Mouse (Mus musculus) kidney, adult 2 months (tissue): ENCODE data around the gene Psen2. TPM values are rescaled to one million over a fixed set of nuclear protein-coding genes. Genes with fewer than 3 reads are reported as not detected.

ENCODE experiments used
- DNase-seq: peaks from one replicate; pipeline ENCODE4 v3.0.0; 2021
- H3K27ac ChIP-seq: fragments of 200-500 bp; 2 replicates; pipeline ENCODE4 v1.5.1; 2012; ENCODE audit warnings: low read depth, low read length, control low read depth, inconsistent platforms; ENCODE audit not compliant: insufficient read depth
- H3K27me3 ChIP-seq: fragments of 200-500 bp; replicated peaks from 2 replicates; pipeline ENCODE4 v1.6.1; 2012; ENCODE audit warnings: mild to moderate bottlenecking, moderate library complexity, low read length, inconsistent platforms; ENCODE audit not compliant: control insufficient read depth, insufficient read depth
- H3K36me3 ChIP-seq: fragments of 200-500 bp; 2 replicates; pipeline ENCODE4 v1.6.1; 2012; ENCODE audit warnings: mild to moderate bottlenecking, moderate library complexity, low read length, inconsistent platforms; ENCODE audit not compliant: control insufficient read depth, insufficient read depth
- H3K4me1 ChIP-seq: fragments of 200-500 bp; 2 replicates; pipeline ENCODE4 v1.6.1; 2011; ENCODE audit warnings: low read length; ENCODE audit not compliant: control insufficient read depth, insufficient read depth
- H3K4me3 ChIP-seq: fragments of 200-500 bp; 2 replicates; pipeline ENCODE4 v1.5.1; 2011; ENCODE audit warnings: mild to moderate bottlenecking, low read depth, low read length, control low read depth; ENCODE audit not compliant: insufficient read depth
- CTCF ChIP-seq: fragments of 200-500 bp; conservative IDR thresholded peaks from 2 replicates; pipeline ENCODE4 v1.5.1; 2011; ENCODE audit warnings: low read depth, mild to moderate bottlenecking, control low read depth, low read length, moderate library complexity, mixed read lengths; ENCODE audit not compliant: insufficient read depth, insufficient read length
- POLR2A ChIP-seq: fragments of 200-500 bp; IDR thresholded peaks from one replicate; pipeline ENCODE4 v1.6.1; 2011; ENCODE audit warnings: low read depth, low read length, control low read depth
- WGBS: fragments of 180-500 bp; shearing (Covaris S2); methylation state at CpG from one replicate; pipeline ENCODE4 v1.1.7; 2018; 5-methylcytosine and 5-hydroxymethylcytosine counted together
- polyA plus RNA-seq: library from polyadenylated mRNA; depleted of rRNA; stranded (reverse); fragments of >200 nt; gene quantifications from 2 replicates; pipeline ENCODE4 v1.2.3, GENCODE M21; 2012

Gene Psen2
- polyA plus RNA-seq, 1 experiment: 41.3 TPM

DNA sequence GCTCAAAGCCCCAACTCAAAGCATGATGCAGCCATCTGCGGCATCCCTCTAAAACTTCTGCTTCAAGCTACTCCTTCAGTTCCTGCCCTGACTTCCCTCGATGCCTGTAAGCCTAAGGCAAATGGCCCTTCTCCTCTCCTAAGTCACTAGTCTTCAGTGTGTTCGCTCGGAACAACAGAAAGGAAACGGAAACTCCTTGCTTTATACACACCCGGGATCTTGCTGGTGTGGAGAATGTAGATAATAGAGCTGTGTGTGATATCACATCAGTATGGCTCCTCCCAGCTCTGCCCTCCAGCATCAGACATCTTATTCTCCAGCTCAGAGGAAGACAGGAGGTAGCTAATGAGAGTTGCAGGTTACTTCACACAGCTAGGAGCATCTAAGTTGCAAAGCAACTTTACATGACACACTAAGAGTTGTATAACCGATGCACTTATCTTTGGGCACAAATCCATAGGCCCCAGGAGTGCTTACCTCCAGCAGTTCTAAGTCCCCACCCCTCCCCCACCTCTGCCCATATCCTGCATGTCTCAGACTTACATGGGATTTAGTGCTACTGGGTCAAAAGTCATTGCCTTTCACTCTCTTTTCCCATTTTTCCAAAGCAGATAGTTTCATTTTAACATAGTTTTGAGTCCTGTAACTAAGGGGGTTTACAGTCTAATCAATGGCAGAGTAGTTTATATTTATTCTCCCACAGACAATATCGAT, 1.2 kb downstream of the Psen2 start:
- TF ChIP-seq CTCF: no peak
- no peak for TF ChIP-seq POLR2A
- no peak for DNase-seq
- Histone ChIP-seq H3K36me3 (no peaks in the 10 kb centered on the region), H3K27me3 (no peaks in the 10 kb centered on the region), H3K27ac (no peak overlapping the region), H3K4me3 (no peak overlapping the region), H3K4me1 (peaks cover 4% of the 10 kb centered on the region; the same call in 1 of the 2 replicates)
- 80% methylated on average over 8 of the region's 8 CpGs for WGBS

DNA sequence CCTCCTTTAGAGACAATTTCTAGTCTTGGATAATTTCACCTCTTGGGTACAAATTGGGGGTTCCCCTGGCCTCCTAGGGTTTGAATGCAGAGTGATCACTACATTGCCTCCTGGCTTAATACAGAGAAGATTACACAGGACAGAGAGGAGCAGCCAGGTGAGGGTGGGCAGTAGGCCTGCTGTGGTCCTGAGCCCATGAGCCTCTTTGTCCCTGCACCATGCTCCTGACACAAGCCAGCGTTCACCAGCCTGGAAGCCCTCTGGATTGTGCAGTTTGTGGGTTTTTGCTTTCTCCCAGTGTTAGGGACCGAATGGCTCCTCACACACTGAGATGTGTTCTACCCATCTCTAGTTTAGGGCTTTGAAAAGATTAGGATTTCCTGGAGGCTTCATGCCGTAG, 1.8 kb downstream of the Psen2 start:
- H3K27me3 ChIP-seq: no peaks in the 10 kb centered on the region
- peaks cover 6% of the 10 kb centered on the region; the same call in 1 of the 2 replicates for H3K4me1 ChIP-seq
- H3K36me3 ChIP-seq: no peaks in the 10 kb centered on the region
- H3K4me3 ChIP-seq: no peak overlapping the region
- no peak overlapping the region for H3K27ac ChIP-seq
- DNase-seq: no peak
- TF ChIP-seq POLR2A: no peak
- no peak for TF ChIP-seq CTCF
- WGBS: 98% methylated on average over 3 of the region's 3 CpGs

DNA sequence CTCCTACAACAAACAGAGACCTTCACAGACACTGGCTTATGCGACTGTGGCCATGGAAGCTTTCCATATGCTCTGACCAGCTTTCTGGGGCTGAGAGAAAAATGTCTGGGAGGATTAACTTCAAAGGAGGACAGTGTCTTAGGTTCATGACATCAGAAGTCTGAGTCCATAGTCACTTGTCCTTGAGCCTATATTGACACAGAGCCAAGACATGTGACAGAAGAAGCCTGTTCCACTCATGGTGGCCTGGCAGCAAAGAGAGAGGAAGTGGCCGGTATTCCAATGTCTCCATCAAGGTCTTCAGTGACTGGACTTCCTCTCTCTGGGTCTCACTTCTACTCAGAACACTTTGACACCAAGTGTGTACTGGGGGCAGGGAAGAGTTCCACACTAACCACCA, 2.4 kb downstream of the Psen2 start:
- no peaks in the 10 kb centered on the region for H3K27me3 ChIP-seq
- WGBS: 75% methylated on average over 2 of the region's 2 CpGs
- TF ChIP-seq CTCF: no peak
- no peak for TF ChIP-seq POLR2A
- H3K36me3 ChIP-seq: no peaks in the 10 kb centered on the region
- H3K4me3 ChIP-seq: no peak overlapping the region
- H3K27ac ChIP-seq: no peak overlapping the region
- H3K4me1 ChIP-seq: peaks cover 6% of the 10 kb centered on the region; the same call in 1 of the 2 replicates
- no peak for DNase-seq

DNA sequence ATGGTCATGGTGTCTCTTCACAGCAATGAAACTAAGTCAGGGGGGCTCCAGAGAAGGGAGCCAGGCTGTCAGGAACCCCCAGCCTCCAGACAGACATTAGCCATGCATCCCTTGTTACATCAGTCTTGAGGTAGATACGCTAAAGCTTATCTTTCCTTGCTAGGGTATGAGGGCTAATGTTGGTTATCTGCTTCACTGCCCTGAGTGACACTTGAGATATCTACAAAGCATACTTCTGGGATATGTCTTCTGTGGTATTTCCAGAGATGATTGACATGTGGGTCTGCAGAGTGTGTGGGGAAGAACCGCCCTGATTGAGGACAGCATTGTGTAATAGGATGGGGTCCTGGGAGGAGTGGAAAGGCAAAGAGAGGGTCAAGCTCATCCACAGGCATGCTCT, 3.5 kb downstream of the Psen2 start:
- Histone ChIP-seq H3K27me3 (no peaks in the 10 kb centered on the region), H3K27ac (no peak overlapping the region), H3K4me1 (peaks cover 9% of the 10 kb centered on the region; the same call in 1 of the 2 replicates), H3K36me3 (no peaks in the 10 kb centered on the region), H3K4me3 (no peak overlapping the region)
- TF ChIP-seq POLR2A (no peak), CTCF (no peak)
- WGBS: 90% methylated on average over 2 of the region's 2 CpGs
- DNase-seq: no peak

DNA sequence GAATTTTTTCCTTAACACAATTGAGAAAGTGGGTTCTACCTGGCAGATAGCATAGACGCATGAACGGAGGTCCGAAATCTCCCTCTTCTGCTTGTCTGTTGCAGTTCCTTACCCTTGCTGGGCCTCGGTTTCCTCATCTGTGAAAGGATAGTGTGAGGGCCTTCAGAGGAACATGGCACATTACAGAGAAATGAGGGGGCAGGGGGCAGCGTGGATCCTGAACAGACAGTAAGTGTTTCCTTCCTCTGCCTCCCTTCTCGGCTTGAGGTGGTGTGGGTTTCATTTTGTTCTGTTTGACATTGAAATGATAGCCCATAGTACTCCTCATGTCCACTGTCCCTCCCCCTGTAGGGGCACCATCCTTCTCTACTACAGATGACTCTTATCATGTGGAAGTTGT, 5.8 kb downstream of the Psen2 start:
- TF ChIP-seq POLR2A (no peak), CTCF (no peak)
- WGBS: 94% methylated on average over 6 of the region's 6 CpGs
- H3K36me3 ChIP-seq: no peaks in the 10 kb centered on the region
- H3K4me3 ChIP-seq: no peak overlapping the region
- no peak for DNase-seq
- H3K4me1 ChIP-seq: peaks cover 7% of the 10 kb centered on the region; the same call in 1 of the 2 replicates
- no peaks in the 10 kb centered on the region for H3K27me3 ChIP-seq
- no peak overlapping the region for H3K27ac ChIP-seq

DNA sequence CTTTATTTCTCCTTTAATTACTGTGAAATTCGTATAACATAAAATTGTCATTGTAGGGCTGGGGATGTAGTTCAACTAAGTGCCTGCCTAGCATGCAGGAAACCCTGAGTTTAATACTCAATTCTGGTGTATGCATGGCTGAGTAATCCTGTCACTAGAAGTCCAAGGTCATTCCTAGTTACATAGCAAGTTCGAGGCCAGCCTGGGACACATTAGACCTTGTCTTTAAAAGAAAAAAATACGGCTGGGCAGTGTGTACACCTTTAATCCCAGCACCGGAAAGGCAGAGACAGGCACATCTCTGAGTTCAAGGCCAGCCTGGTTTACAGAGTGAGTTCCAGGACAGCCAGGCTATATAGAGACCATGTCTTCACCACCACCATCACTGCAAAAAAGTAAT, 6.4 kb downstream of the Psen2 start:
- WGBS: 39% methylated on average over 4 of the region's 4 CpGs
- Histone ChIP-seq H3K4me3 (peak overlapping the region; percentile 65), H3K4me1 (peaks cover 7% of the 10 kb centered on the region; the same call in 1 of the 2 replicates), H3K27ac (peak overlapping the region; percentile 74), H3K36me3 (no peaks in the 10 kb centered on the region), H3K27me3 (no peaks in the 10 kb centered on the region)
- peak; percentile 26 for DNase-seq
- TF ChIP-seq CTCF (no peak), POLR2A (no peak)

DNA sequence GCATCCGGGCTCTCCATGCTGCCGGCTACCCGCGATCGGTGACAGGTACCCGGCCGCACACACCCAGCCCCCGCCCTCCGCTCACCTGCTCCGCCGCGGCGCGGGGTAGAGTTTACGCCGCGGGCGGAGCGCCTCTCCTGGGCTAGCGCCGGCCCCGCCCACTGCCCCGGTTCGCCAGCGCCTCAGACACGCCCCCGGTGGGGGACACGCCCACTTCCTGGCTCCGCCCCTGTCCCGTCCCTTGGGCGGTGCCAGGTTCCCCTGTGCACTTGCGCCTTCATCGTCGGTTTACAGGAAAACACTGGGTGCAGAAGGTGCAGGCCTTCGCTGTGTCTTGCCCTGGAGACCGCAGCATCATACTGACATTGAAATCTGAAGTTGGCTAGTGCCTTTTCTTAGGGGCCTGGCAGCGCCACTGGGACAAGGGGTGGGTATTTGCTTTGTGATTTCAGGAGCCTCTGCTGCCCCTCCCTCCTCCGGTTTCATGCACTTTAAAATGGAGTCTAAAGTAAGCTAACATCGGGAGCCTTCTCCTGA, 7.0 kb downstream of the Psen2 start:
- peak overlapping the region; percentile 66 for H3K4me3 ChIP-seq
- H3K27ac ChIP-seq: peak overlapping the region; percentile 74
- no peaks in the 10 kb centered on the region for H3K27me3 ChIP-seq
- TF ChIP-seq POLR2A: peak; percentile 87
- TF ChIP-seq CTCF: no peak
- under 1% methylated on average over 39 of the region's 39 CpGs for WGBS
- peak; percentile 98 for DNase-seq
- no peaks in the 10 kb centered on the region for H3K36me3 ChIP-seq
- H3K4me1 ChIP-seq: peaks cover 7% of the 10 kb centered on the region; the same call in 1 of the 2 replicates
